Mouse (Mus musculus) cerebellum, postnatal 25 days (tissue): ENCODE results near the gene Pdia3.
A peak's percentile ranks its signal among the peaks of the same experiment; 100 is the strongest.
"Not testable (repeated sequence)": the region's sequence is repeated elsewhere in the genome, so short reads cannot be mapped to it uniquely, and the experiment has no call there.

ENCODE experiments used
- DNase-seq, 2 experiments: peaks; one replicate each; pipeline ENCODE4 v3.0.0; 2021; ENCODE audit warnings: mixed read lengths in 2 of 2

The Pdia3 gene

GRCm38 (mm10) chr2:121413387-121414042 is at the start of gene Pdia3, which contains the start of gene Catsper2:
Gene Pdia3, plus strand, starts transcription at chr2:121413775.
Gene Catsper2, minus strand, starts transcription at chr2:121413792.
- DNase-seq = peak; percentile 97

GRCm38 (mm10) chr2:121368831-121369230 is 44.7 kb upstream of the Pdia3 start:
- peak; percentile 36 to 64 for DNase-seq

- no peak for DNase-seq
Measured at GRCm38 (mm10) chr2:121370921-121371320, 42.7 kb upstream of the Pdia3 start.

- DNase-seq = no peak
Measured at GRCm38 (mm10) chr2:121372266-121372665, 41.3 kb upstream of the Pdia3 start.

- DNase-seq = no peak
Measured at GRCm38 (mm10) chr2:121374766-121375165, 38.8 kb upstream of the Pdia3 start.

GRCm38 (mm10) chr2:121386961-121387575 is 26.5 kb upstream of the Pdia3 start, which contains the start of gene Strc:
Gene Strc, minus strand, starts transcription at chr2:121387168.
- DNase-seq = not testable (repeated sequence)

GRCm38 (mm10) chr2:121396624-121397023 is 17.0 kb upstream of the Pdia3 start:
- DNase-seq = peak; percentile 91 to 95

- DNase-seq = no peak
Measured at GRCm38 (mm10) chr2:121403296-121403695, 10.3 kb upstream of the Pdia3 start.

GRCm38 (mm10) chr2:121408160-121408559 is 5.4 kb upstream of the Pdia3 start:
- peak; percentile 14 to 50 for DNase-seq

- DNase-seq = no peak
Measured at GRCm38 (mm10) chr2:121412843-121413386, 660 bp upstream of the Pdia3 start.

- no peak for DNase-seq
Measured at GRCm38 (mm10) chr2:121414139-121414685, 637 bp downstream of the Pdia3 start.

- DNase-seq = no peak
Measured at GRCm38 (mm10) chr2:121415103-121415502, 1.5 kb downstream of the Pdia3 start.

- DNase-seq = no peak
Measured at GRCm38 (mm10) chr2:121415591-121415990, 2.0 kb downstream of the Pdia3 start.

- no peak for DNase-seq
Measured at GRCm38 (mm10) chr2:121416356-121416755, 2.8 kb downstream of the Pdia3 start.

GRCm38 (mm10) chr2:121418476-121418875 is 4.9 kb downstream of the Pdia3 start:
- no peak for DNase-seq

GRCm38 (mm10) chr2:121423166-121423565 is 9.6 kb downstream of the Pdia3 start:
- DNase-seq = no peak

- no peak for DNase-seq
Measured at GRCm38 (mm10) chr2:121425890-121426289, 12.3 kb downstream of the Pdia3 start.

- no peak for DNase-seq
Measured at GRCm38 (mm10) chr2:121434854-121435253, 21.3 kb downstream of the Pdia3 start.

- DNase-seq = no peak
Measured at GRCm38 (mm10) chr2:121439746-121440145, 26.2 kb downstream of the Pdia3 start.

GRCm38 (mm10) chr2:121440834-121441605 is 27.4 kb downstream of the Pdia3 start:
- no peak for DNase-seq

- DNase-seq = no peak
Measured at GRCm38 (mm10) chr2:121441800-121442199, 28.2 kb downstream of the Pdia3 start.

- DNase-seq = peak; percentile 62 to 76
Measured at GRCm38 (mm10) chr2:121442259-121443067, 28.9 kb downstream of the Pdia3 start.
